Mouse (Mus musculus): ENCODE measurements at regions not wholly inside any gene's neighbourhood (a gene's known extent, or its start where the extent isn't known, plus 50 kb on each side); places are given as distances from the start of the nearest gene placed in this dataset.

GRCm38 (mm10) chrX:21558318-21558717 is 74.0 kb downstream of the Agtr2 start:
- TF ChIP-seq POLR2A (IDR thresholded peaks at IDR 0.05; ENCODE audit: insufficient read depth, low read depth, low read length) (no peak), CTCF (IDR thresholded peaks at IDR 0.05) (no peak)
